Mouse (Mus musculus) CD4-positive, CD25-positive, alpha-beta regulatory T cell, adult 4 months (primary cell): ENCODE measurements around the gene Gadl1. TPM values are rescaled to one million over a fixed set of nuclear protein-coding genes. Genes with fewer than 3 reads are reported as not detected.

Source experiments
- ATAC-seq: one replicate; pipeline ENCODE4 v1.8.0; 2017
- polyA plus RNA-seq, 2 experiments: library from polyadenylated mRNA; unstranded; fragments of 100-300 nt; shearing (Covaris generic); gene quantifications; one replicate each; pipeline ENCODE4 v1.2.1; 2017

The Gadl1 gene
- not detected for polyA plus RNA-seq

DNA sequence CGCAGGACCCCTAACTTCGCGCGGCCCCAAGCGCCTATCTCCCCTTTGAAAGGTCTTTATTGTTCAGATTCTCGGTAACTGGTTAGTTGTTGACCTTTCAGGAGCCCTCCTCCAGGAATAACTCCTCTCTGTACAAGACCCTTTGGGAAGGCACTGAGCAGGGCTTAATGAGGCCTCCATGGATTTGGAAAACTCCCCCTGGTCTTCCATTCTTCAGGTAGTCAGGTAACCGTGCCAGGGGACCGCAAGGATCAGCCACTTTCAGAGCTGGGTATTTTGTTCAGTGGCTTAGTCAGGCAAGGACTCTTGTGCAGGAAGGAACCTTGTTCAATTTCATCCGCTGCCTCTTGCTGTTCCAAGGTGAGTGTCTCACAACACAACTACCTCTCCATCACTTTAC lies at the start of gene Gadl1:
Gadl1 (plus strand) TSS at position 301 of the 400 bp plus-strand sequence.
- no peak for ATAC-seq

DNA sequence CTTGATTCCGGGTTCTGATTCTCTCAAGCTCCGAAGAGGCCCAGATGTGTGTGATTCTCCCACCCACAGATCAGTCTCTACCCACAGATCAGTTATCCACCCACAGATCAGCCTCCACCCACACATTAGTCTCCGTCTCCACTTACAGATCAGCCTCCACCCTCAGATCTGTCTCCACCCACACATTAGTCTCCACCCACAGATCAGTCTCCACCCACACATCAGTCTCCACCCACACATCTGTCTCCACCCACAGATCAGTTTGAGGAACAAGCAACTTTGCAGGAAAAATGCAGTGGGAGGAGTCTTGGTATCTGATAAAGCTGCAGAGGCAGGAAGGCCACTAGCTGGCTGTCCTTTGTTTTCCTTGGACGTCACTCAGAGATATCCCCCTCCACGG lies 46.5 kb upstream of the Gadl1 start:
- ATAC-seq = no peak

DNA sequence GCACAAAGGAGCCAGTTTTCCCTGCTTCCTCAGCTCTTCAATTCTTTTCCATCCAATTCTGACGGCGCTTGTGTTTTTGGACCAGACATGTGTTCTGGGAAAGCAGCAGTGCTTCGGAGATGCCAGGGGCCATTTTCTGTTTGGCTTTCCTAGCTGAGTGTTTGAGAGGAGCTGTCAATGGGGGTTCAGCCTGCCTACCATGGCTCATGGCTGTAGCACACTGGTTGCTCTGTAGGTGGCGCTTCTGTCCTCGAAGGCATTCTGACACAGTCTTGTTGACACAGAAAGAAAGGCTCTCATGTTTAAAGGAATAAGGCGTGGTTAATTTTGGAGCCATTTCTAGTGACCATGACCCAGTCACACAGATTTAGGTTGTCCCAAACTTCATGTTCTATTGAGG lies 45.9 kb upstream of the Gadl1 start:
- ATAC-seq = no peak

DNA sequence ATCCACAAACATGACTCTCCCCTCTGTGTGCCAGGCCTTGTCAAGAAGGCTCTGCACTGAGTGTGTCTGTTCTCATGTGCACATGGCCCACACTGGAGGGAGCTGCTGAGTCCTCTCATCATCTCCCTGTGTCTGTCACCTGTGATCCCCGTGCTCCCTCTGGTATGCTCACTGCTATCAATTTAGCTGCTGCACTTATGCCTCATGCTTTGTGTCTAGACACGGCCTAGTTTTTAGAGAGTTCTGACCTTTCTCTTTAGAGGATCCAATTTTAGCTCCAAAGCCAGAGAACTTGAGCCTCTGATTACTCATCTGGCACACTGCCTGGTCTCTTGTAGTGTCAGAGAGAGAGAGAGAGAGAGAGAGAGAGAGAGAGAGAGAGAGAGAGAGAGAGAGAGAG lies 42.0 kb upstream of the Gadl1 start:
- no peak for ATAC-seq

DNA sequence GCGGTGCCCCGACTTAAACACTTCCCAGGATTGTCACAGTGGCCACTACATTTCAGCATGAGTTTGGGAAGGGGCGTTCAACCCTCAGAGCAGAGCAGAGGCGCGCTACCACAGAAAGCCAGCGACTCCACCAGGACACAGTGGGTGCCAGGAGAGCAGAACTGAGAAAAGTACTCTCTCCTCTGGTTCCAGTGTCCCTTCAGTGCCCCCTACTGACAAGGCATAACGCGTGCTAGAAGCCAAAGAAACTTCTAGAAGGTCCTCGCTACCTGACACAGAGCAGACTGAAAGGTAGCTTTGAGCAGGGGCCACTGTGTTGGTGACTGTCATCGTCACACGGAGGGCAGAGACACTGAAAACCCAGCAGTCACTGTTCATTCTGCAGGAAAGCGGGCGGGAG lies 39.1 kb upstream of the Gadl1 start:
- ATAC-seq = no peak

DNA sequence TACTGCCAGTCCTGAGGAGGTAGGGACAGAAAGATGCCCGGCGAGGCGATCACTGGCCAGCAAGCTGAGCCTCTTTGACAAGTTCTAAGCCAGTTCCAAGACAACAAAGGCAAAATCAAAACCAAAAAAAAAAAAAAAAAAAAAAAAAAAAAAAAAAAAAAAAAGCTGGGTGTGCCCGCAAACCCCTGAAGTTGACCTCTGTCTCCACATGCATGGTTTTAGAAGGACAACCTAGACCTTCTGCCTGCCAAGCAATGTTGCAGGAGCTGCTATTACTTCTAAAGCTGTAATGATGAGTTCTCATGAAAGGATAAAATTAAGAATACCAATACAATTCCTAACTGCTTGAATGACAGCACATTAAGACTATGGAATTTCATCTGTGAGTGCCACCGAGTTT lies 38.6 kb upstream of the Gadl1 start:
- ATAC-seq = no peak

DNA sequence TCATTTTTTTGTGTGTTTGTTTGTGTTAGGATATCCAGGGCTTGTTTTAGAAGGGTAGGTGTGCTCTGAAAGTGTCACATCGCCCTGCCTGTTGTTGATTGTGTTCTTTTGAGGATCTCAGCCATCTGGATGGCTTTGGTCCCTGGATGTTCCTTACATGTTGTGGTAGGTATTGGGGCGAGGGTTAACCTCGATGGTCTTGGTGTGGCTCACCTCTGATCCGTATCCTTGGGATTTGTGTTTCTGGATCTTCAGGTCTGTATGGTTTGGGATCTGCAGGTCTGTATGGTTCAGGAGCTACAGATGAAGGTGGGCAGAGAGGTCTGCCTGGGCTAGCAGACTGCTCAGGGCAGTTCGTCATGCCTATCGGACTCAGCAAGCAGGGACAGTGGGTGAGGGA lies 28.8 kb upstream of the Gadl1 start:
- no peak for ATAC-seq

DNA sequence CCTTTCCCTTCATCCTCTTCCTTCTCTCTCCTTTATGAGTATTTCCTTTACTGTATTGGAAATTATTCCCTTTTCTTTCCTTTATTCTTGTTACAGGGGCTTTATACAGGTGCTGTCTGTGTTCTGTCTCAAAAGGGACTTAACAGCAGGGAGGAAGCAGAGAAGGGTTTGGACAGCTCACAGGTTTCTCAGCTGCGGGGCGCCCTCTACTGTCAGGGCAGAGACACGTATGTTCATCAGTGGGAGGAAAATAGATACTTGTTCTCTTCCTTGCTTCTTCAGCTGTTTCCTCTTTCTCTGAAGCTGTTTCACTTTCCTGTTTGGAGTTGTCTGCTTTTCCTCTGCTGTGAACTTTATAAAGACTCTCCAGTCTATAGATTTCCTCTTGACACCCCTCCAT lies 28.1 kb upstream of the Gadl1 start:
- ATAC-seq = no peak

DNA sequence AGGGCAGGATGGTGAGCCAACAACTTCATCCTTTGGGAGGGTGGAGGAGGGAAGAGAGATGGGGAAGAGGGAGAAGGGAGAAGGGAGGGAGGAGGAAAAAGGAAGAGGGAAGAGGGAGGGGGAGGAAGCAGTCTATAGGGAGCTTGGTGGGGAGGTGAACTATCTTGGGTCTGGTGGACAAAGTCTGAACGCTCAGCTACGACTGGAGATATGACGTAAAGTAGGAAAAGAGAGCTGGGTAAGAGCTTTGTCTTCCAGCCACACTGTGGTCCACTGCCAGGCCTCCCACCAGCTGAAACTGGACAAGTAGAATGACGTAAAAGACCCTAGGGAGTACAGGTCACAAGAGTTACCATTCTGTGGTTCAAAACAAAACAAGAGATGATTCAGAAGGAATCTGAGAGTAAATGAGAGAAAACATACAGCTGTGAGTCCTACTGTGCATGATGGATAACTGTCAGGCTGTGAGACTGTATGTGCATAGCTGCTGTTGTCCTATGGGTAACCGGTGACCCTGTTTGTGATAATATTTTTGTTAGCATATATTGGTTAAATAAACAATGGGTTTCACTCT lies 26.5 kb upstream of the Gadl1 start:
- ATAC-seq = no peak

DNA sequence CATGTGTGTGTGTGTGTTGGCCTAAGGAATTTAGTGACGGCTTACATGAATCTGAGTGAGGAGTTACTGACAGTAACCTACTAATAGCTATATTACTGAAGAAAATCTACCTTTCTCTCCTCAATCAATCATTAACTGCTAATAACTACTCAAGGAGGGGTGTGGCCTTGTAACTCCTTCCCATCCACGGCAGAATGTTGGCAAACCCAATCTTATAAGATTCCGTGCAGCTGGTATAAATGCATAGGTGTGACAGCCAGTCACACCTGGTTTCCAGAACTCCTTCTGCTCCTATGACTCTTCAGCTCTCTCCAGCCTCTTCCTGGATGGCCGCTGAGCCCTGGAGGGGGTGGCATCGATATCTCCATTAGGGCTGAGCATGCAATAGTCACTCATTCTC lies 25.8 kb upstream of the Gadl1 start:
- ATAC-seq = no peak

DNA sequence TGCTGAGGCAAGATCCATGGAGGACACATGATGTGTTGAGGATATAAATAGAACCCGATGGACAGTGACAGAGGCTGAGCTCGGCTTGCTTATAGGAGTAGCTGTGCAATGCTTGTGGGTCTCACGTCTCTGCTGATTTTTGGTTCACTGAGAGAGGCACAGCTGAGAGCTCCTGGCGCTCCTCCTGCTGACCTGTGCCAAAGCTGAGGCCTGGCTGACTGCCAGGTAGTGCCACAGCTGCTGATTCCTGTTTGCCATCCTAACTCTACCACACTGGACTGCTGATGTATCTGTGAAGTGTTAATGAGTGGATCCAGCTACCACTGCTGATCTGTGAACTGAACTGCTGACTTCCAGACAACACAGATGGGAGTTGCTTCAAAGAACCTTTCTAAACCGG lies 21.7 kb upstream of the Gadl1 start:
- no peak for ATAC-seq

DNA sequence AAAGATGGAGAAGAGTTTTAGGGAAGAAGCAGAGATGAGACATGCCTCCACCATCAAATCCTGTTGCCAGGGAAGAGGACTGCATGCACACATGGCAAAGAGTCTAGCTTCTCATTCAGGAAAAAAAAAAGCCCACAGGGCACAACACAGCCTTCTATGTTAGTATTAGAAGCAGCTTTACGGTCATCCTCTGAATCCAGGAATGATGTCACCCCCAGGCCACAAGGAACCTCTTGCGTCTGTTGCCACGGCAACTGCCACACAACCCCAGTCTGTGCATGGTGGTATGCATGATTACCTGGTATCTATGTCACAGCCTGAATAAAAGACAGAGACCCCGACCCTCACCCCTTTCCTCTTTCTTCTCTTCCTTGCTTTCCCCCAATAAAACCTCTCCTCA lies 16.1 kb upstream of the Gadl1 start:
- ATAC-seq = no peak

DNA sequence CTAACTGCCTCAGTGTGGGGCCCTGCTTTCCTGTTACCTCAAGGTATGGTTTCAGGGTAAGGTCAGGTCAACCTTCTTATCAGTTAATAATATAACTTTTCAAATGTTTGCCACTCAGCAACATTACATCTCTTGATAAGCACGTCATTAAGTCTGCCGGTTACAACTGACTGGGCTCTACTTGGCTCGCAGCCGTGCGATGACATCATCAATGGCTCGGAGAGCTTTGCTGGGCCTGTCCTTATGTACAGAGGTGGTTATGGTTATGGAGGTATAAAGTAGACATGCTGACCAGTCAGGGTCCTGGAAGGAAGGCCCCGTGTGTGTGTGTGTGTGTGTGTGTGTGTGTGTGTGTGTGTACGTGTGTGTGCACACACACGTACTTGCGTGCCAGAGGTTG lies 15.3 kb upstream of the Gadl1 start:
- ATAC-seq = no peak

DNA sequence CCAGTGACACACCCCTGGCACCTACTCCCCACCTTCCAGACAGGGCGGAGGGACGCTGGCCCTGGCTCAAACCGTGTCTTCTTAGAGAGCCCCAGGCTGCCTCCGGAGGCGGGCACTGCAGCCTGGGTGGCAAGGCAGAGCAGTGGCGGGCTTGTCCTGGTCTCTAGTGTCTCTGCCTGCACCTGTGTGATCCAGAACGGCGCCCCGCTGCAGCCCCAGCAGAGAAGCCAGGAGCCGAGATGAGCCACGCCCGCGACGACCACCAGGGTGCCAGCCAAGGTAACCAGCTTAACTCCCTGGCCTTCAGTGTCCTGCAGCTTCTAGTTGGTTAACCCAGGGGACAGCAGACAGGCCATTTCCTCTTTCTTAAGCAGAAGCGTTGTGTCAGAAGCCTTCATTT lies 930 bp upstream of the Gadl1 start:
- no peak for ATAC-seq

DNA sequence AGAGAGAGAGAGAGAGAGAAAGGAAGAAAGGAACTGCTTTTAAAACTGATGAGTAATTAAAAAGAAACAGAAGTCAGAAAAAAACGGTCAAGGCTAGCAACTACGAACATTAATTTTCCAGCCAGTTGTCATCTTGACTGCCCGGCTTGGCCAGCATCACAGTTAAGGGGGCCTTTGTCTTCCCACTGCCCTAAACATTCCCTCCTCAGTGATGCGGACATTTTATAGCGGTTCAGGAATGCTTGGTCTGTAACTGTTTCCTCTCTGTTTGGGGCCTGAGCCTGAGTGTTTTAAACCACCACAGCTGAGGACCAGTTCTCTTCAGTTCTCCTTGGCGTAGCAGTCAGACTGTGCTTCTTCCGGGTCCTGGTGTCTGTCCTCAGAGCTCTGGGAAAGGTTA lies 4.8 kb downstream of the Gadl1 start:
- no peak for ATAC-seq

DNA sequence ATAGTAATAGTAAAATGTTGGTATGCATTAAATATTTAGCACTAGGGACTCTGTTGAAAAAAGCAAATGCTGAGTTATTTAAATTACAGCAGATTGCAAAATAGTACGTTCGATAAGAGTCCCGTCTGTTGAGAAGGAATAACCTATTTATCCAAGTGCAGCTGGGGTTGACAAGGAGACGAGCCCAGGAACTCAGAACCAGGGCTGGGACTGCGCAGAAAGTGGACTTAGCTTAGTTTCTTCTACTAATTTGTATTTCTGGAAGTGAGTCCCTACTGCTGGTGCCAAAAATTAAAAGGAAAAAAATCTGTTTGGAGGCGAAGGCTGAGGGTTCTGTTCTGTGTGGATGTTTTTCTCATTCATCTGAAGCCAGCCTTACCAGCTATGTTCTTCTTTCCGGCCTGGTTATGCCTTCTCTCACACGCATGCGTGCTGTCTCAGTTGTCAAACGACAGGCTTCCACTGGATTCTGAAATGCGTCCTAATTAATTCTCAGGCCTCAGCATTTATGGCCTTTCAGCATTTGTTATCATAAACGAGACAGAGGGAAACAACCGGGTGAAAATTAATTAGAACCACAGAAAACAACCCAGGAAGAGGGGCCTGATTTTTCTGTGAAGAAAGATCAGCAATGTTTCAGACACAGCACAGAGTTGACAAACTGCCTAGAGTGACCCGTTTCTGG lies 6.5 kb downstream of the Gadl1 start:
- ATAC-seq = no peak

DNA sequence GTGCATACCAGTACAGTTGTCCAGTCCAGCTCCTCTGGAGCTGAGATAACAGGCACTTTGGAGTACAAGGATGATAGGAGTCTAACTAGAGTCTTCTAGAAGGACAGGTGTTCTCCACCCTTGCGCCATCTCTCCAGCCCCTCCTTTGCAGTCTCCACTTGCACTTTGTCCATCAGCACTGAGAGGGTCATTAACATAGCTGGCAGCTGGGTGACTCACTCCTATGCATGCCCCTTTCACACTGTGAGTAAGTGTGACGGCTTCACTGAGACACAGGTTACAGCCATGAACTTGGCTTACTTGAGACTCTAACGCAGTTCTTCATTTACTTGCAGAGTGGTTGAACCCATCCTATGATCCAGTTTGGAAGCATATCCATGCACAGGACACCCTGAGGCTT lies 10.5 kb downstream of the Gadl1 start:
- no peak for ATAC-seq

DNA sequence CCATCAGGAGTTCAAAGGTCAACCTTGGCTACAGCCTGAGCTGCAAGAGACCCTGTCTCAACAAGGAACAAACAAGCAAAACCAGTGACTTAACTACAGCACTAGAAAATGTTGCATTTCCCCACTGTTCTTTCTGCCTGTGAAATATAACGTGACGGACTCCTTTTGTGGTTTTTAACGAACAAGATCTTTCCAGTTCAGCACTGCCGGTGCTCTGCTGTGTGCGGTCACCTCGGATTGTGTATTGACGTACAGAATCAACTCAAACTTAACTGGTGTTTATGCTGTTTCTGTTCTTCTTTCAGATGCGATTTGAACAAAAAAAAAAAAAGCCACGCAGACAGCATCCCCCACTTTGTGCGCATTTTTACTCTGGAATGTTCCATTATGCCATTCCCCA lies 13.4 kb downstream of the Gadl1 start:
- ATAC-seq = no peak

DNA sequence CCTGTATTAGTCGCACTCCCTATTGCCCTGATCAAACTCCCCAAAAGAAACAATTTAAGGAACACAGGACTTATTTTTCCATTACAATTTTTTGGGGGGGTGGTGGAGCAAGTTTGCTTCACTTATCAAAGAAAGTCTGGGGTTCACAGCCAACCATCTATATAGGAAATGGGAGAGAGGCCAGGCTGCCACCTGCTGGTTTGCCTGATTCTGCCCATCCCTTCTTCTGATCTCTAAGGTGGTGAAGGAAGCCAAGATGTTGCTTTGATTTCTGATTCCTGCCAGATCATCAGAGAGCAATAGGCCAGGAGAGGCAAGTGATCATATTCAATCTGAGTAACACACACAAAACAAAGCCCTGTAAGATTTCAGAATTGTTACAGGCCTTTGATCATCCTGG lies 14.8 kb downstream of the Gadl1 start:
- ATAC-seq = no peak

DNA sequence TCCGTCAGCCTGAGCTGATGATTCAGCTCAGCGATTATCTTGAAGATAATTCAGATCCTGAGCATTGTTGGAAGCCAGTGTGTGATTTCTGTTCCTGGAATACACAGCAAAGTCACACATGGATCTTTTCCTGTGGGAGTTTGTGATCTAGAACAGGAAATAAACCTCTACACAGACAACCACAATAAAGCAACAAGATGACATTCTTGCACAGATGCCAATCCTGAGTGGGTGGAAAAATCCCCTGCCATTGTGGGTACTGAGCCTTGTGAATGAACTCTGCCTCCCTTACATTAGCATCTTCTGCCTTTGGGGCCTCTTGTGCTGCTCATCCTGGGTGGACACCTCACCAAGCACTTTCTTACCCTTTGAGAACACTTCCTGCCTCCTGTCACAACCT lies 22.5 kb downstream of the Gadl1 start:
- ATAC-seq = no peak

DNA sequence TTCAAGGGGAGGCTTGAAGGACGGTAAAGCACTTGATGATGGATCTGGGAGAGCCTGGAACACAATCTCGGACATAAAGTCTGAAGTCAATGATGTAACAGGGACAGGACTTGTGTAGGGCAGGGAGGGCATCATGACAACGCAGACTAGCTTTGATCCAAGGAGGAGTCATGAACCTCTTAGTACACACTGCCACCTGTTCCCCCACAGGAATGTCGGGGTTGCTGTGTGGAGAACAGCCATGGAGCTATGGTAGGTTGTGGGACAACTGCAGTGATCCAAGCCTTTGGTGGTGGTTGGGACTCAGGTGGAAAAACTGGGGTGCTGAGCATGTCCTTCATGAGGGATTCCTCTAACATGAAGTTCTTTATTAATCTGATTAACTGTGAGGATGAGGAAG lies 23.5 kb downstream of the Gadl1 start:
- ATAC-seq = no peak

DNA sequence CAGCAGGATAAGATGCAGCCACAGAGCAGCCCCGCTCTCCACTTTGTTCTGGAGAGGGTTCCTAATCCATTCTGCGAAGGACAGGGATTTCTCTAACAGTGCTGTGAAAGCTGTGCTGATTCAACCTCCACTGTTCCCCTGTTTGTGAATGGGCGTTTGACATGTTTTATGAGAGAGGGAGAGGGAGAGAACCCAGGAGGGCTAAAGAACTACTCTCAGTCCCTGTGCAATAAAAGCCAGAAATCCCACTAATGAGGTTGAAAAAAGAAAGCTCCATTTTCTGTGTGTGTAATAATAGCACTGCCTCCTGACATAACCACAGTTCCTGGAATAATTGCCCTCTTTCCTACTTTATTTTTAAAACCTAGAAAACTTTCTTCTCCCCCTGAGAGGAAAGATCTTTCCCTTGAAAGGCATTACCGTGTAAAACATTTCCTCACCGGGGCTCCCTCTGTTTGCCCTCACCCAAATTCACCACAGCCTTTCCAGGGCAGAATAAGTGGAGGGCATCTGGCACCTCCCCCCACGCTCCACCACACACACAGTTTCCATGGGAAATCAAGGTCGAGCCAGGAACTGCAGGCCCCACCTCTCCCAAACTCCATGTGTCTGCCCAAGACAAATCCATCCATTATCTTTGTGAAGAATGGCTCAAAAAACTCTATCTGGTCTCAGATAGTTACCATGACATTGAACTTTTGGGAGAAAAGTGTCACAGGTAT lies 24.1 kb downstream of the Gadl1 start:
- no peak for ATAC-seq

DNA sequence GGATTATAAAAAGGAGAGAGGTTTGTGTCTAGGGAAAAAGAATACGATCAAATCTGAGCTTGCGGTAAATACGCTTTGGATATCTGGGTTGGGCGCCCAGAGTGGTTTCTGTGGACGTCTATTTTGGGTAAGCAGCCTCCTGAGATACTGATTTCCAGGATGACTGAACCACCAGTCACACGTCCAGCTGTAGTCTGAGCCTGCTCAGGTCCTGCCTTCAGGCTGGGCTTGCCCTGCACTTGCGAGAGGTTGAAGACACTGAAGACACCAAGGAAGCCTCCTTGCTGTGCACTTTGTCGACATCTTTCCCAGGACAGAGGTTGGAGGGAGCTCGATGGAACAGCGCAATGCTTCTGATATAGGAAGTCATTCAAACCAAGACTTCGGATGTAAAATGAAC lies 25.0 kb downstream of the Gadl1 start:
- ATAC-seq = no peak

DNA sequence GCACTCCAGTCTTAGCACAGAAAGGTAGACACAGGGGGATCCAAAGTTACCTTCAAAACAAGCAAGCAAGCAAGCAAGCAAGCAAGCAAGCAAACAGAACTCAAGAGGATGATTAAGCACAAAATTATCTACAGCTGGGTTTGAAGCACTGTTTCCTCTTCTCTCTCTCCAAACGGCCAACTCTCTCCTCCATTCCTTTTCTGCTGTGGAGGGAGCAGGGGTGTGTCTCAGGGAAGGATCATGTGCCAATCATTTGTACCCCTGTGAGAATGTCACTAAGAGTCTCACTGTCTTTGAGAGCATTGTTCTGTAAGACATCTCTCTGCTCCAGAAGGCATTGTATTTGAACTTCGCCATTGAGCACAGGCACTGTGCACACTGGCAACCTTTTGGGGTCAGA lies 27.1 kb downstream of the Gadl1 start:
- no peak for ATAC-seq

DNA sequence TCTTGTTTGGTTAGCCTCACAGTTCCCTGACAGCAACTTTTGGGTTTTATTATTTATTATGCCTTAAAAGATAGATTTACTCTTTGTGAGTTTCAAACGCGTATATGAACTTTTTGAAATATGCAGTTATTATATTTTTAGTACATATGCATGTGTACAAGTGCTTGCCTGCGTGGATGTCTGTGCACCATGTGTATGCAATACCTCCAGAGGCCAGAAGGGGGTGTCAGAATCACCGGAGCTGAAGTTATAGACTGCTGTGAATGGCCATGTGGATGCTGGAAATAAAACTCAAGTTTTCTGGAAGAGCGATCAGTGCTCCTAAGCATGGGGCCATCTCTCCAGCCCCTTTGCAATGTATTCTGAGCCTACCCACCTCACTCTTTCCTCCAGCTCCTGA lies 28.7 kb downstream of the Gadl1 start:
- ATAC-seq = no peak
